Comparison of ENCODE assay signal across 10 mouse cellular contexts in the genomic region with DNA sequence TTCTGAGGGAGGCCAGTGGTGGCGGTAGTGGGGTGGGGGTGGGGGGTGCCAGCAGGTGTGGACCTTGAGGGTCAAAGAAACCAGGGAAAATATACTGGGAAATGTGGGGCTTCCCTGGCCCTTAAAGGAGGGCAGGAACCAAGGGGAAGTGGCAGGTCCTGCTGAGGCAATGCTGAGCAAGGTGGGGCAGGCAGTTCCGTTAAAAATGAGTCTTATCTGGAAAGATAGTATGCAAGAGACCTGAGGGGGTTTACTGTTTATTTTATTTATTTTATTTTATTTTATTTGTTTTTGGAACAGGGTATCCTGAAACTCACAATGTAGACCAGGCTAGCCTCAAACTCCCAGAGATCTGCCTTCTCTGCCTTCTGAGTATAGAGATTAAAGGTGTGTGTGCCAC. TPM values are rescaled to one million over a fixed set of nuclear protein-coding genes. Genes with fewer than 3 reads are reported as not detected.
DNase-seq lines count a peak whose midpoint lies in the region; ATAC-seq lines count a peak whose summit lies in the region.
"Had no signal": no experiment of that assay in that cellular context is flagged by ENCODE, and none has a peak within 500 bp of the region (broad histone marks: within the 10 kb centered on the region; RNA-seq: fewer than 3 reads in every experiment).

No protein-coding gene starts in this region.

- H3K27me3 ChIP-seq in hindbrain, embryonic 14.5 days (ENCODE audit: control insufficient read depth, insufficient read depth, low read length), result no peaks in the 10 kb centered on the region
- no peaks in the 10 kb centered on the region for H3K27me3 ChIP-seq in hindbrain, embryonic 12.5 days
- no peaks in the 10 kb centered on the region for H3K27me3 ChIP-seq in lung, embryonic 16.5 days (ENCODE audit: control insufficient read depth, insufficient read depth, low read depth, low read length)
- no peaks in the 10 kb centered on the region for H3K27me3 ChIP-seq in liver, embryonic 13.5 days
- H3K27me3 ChIP-seq in stomach, embryonic 15.5 days (replicated peaks), result no peaks in the 10 kb centered on the region
- H3K27me3 ChIP-seq: embryonic facial prominence, embryonic 13.5 days; midbrain, embryonic 12.5 days had no signal

- no peak for ATAC-seq in hindbrain, embryonic 14.5 days (ENCODE audit: low FRiP score)
- no peak for ATAC-seq in hindbrain, embryonic 12.5 days (ENCODE audit: low FRiP score)
- ATAC-seq in lung, embryonic 16.5 days (ENCODE audit: low read depth), result no peak
- no peak for ATAC-seq in liver, embryonic 13.5 days (ENCODE audit: low read depth)
- ATAC-seq in stomach, embryonic 15.5 days (ENCODE audit: insufficient read depth, low FRiP score, low read depth), result no peak

- no peaks in the 10 kb centered on the region for H3K4me1 ChIP-seq in hindbrain, embryonic 14.5 days (replicated peaks; ENCODE audit: control insufficient read depth, insufficient read depth, low read length)
- H3K4me1 ChIP-seq in hindbrain, embryonic 12.5 days, result peaks cover 11% of the 10 kb centered on the region; the same call in 1 of the 2 replicates
- H3K4me1 ChIP-seq in lung, embryonic 16.5 days (replicated peaks; ENCODE audit: control insufficient read depth, insufficient read depth, low read length), result peaks cover 30% of the 10 kb centered on the region
- peaks cover 37% of the 10 kb centered on the region for H3K4me1 ChIP-seq in liver, embryonic 13.5 days (replicated peaks)
- peaks cover 38% of the 10 kb centered on the region for H3K4me1 ChIP-seq in stomach, embryonic 15.5 days

- peaks cover 12% of the 10 kb centered on the region for H3K36me3 ChIP-seq in hindbrain, embryonic 14.5 days (replicated peaks; ENCODE audit: control insufficient read depth, insufficient read depth)
- H3K36me3 ChIP-seq in hindbrain, embryonic 12.5 days, result 0 out of 2 replicates have a peak, but pooled peaks cover 13% of the 10 kb centered on the region
- peaks cover 5% of the 10 kb centered on the region; the same call in 1 of the 2 replicates for H3K36me3 ChIP-seq in lung, embryonic 16.5 days (ENCODE audit: control insufficient read depth, insufficient read depth, low read length)
- no peaks in the 10 kb centered on the region for H3K36me3 ChIP-seq in liver, embryonic 13.5 days
- H3K36me3 ChIP-seq in stomach, embryonic 15.5 days, result 0 out of 2 replicates have a peak, but pooled peaks cover 5% of the 10 kb centered on the region

- 86% methylated on average over 2 of the region's 2 CpGs for WGBS in hindbrain, embryonic 14.5 days
- WGBS in hindbrain, embryonic 12.5 days, result 87% methylated on average over 2 of the region's 2 CpGs
- 71% methylated on average over 2 of the region's 2 CpGs for WGBS in lung, embryonic 16.5 days
- WGBS in liver, embryonic 13.5 days (ENCODE audit: insufficient replicate concordance), result 43% methylated on average over 2 of the region's 2 CpGs
- 67% methylated on average over 2 of the region's 2 CpGs for WGBS in stomach, embryonic 15.5 days

- DNase-seq in hindbrain, embryonic 14.5 days (ENCODE audit: low spot score), result no peak
- no peak for DNase-seq in lung, postnatal 4 days
- DNase-seq in liver, embryonic 13.5 days, result no peak
- DNase-seq in layer of hippocampus, postnatal 14 days (ENCODE audit: low spot score in 2 of 2), result no peak
- DNase-seq: spleen, adult 18-20 months had no signal

- H3K9ac ChIP-seq in hindbrain, embryonic 14.5 days, result no peak overlapping the region
- no peak overlapping the region for H3K9ac ChIP-seq in hindbrain, embryonic 12.5 days
- 0 out of 2 replicates have a peak overlapping the region, but pooled peaks have one; percentile 34 for H3K9ac ChIP-seq in lung, embryonic 16.5 days (ENCODE audit: low read length)
- no peak overlapping the region for H3K9ac ChIP-seq in liver, embryonic 13.5 days
- no peak overlapping the region for H3K9ac ChIP-seq in stomach, embryonic 15.5 days
- H3K9ac ChIP-seq: embryonic facial prominence, embryonic 13.5 days; midbrain, embryonic 12.5 days had no signal

- 0 out of 2 replicates have a peak overlapping the region, but pooled peaks have one; percentile 40 for H3K27ac ChIP-seq in hindbrain, embryonic 14.5 days
- H3K27ac ChIP-seq in hindbrain, embryonic 12.5 days, result no peak overlapping the region
- H3K27ac ChIP-seq in lung, embryonic 16.5 days (ENCODE audit: low read length), result peak overlapping the region; percentile 94
- peak overlapping the region; percentile 81 for H3K27ac ChIP-seq in liver, embryonic 13.5 days
- H3K27ac ChIP-seq in stomach, embryonic 15.5 days, result peak overlapping the region; percentile 86; the same call in 1 of the 2 replicates
- H3K27ac ChIP-seq: midbrain, embryonic 12.5 days had no signal

- H3K4me2 ChIP-seq in hindbrain, embryonic 14.5 days (replicated peaks), result no peak overlapping the region
- no peak overlapping the region for H3K4me2 ChIP-seq in hindbrain, embryonic 12.5 days (replicated peaks)
- H3K4me2 ChIP-seq in lung, embryonic 16.5 days (ENCODE audit: low read depth, low read length), result no peak overlapping the region
- peak overlapping the region; percentile 9; the same call in 1 of the 2 replicates for H3K4me2 ChIP-seq in liver, embryonic 13.5 days
- H3K4me2 ChIP-seq in stomach, embryonic 15.5 days, result no peak overlapping the region
- H3K4me2 ChIP-seq: embryonic facial prominence, embryonic 13.5 days; midbrain, embryonic 12.5 days had no signal

- H3K4me3 ChIP-seq in hindbrain, embryonic 14.5 days (replicated peaks; ENCODE audit: low read length), result no peak overlapping the region
- H3K4me3 ChIP-seq in hindbrain, embryonic 12.5 days, result no peak overlapping the region
- no peak overlapping the region for H3K4me3 ChIP-seq in lung, embryonic 16.5 days (ENCODE audit: low read length)
- H3K4me3 ChIP-seq in liver, embryonic 13.5 days (replicated peaks), result no peak overlapping the region
- H3K4me3 ChIP-seq in stomach, embryonic 15.5 days (replicated peaks), result no peak overlapping the region
- H3K4me3 ChIP-seq: embryonic facial prominence, embryonic 13.5 days; midbrain, embryonic 12.5 days had no signal

- no peaks in the 10 kb centered on the region for H3K9me3 ChIP-seq in hindbrain, embryonic 14.5 days (ENCODE audit: control insufficient read depth, low read length)
- H3K9me3 ChIP-seq in hindbrain, embryonic 12.5 days (replicated peaks), result no peaks in the 10 kb centered on the region
- no peaks in the 10 kb centered on the region for H3K9me3 ChIP-seq in lung, embryonic 16.5 days (ENCODE audit: control insufficient read depth, low read length)
- H3K9me3 ChIP-seq in liver, embryonic 13.5 days (replicated peaks), result no peaks in the 10 kb centered on the region
- no peaks in the 10 kb centered on the region for H3K9me3 ChIP-seq in stomach, embryonic 15.5 days
- H3K9me3 ChIP-seq: embryonic facial prominence, embryonic 13.5 days; midbrain, embryonic 12.5 days had no signal

RNA-seq across cellular contexts. Expression of gene Dnmt3a, which starts 50.9 kb away (rescaled TPM):
- 61.9 and 62.1 TPM in 2 replicates for polyA plus RNA-seq in hindbrain, embryonic 14.5 days (2014; fragmentation: Nextera tagmentation; extraction: Ambion mirVana)
- polyA plus RNA-seq in hindbrain, embryonic 12.5 days (2016; fragmentation: Nextera tagmentation; extraction: Ambion mirVana), result 166 and 180 TPM in 2 replicates
- 64.2 and 77.3 TPM in 2 replicates for polyA plus RNA-seq in lung, embryonic 16.5 days (2015; fragmentation: Nextera tagmentation; extraction: Ambion mirVana)
- 29.6 and 33.7 TPM in 2 replicates for polyA plus RNA-seq in liver, embryonic 13.5 days (2015; fragmentation: Nextera tagmentation; extraction: Ambion mirVana)
- polyA plus RNA-seq in stomach, embryonic 15.5 days (2015; fragmentation: Nextera tagmentation; extraction: Ambion mirVana), result 126 and 133 TPM in 2 replicates
- 100 to 1,000 TPM; 272 to 273 TPM for total RNA-seq in layer of hippocampus, postnatal 14 days (2021)
